Mouse (Mus musculus): ENCODE data around the gene Myo3b. TPM values are rescaled to one million over a fixed set of nuclear protein-coding genes. Genes with fewer than 3 reads are reported as not detected.
"Not testable (repeated sequence)": the region's sequence is repeated elsewhere in the genome, so short reads cannot be mapped to it uniquely, and the experiment has no call there.

Myo3b gene
- polyA plus RNA-seq, 1 experiment from 2014 or later: not detected

GRCm38 (mm10) chr2:70208411-70208810, 169.5 kb downstream of the Myo3b start:
- ATAC-seq (ENCODE audit: low read depth) (no peak), DNase-seq (no peak)
- Histone ChIP-seq H3K9ac (no peak overlapping the region), H3K9me3 (replicated peaks) (0 out of 2 replicates have a peak, but pooled peaks cover 6% of the 10 kb centered on the region), H3K27ac (no peak overlapping the region), H3K4me2 (no peak overlapping the region), H3K36me3 (no peaks in the 10 kb centered on the region), H3K27me3 (no peaks in the 10 kb centered on the region), H3K4me1 (replicated peaks) (no peaks in the 10 kb centered on the region), H3K4me3 (replicated peaks) (no peak overlapping the region)
- 72% methylated on average over 1 of the region's 1 CpGs for WGBS (ENCODE audit: insufficient replicate concordance)

GRCm38 (mm10) chr2:70209790-70210189, 170.9 kb downstream of the Myo3b start:
- Histone ChIP-seq H3K4me2 (no peak overlapping the region), H3K4me3 (replicated peaks) (no peak overlapping the region), H3K36me3 (no peaks in the 10 kb centered on the region), H3K27ac (no peak overlapping the region), H3K9me3 (replicated peaks) (0 out of 2 replicates have a peak, but pooled peaks cover 6% of the 10 kb centered on the region), H3K9ac (no peak overlapping the region), H3K4me1 (replicated peaks) (no peaks in the 10 kb centered on the region), H3K27me3 (no peaks in the 10 kb centered on the region)
- 52% methylated on average over 3 of the region's 3 CpGs for WGBS (ENCODE audit: insufficient replicate concordance)
- DNase-seq (no peak), ATAC-seq (ENCODE audit: low read depth) (no peak)

GRCm38 (mm10) chr2:70210427-70211332, 171.8 kb downstream of the Myo3b start:
- Histone ChIP-seq H3K4me2 (no peak overlapping the region), H3K9me3 (replicated peaks) (0 out of 2 replicates have a peak, but pooled peaks cover 6% of the 10 kb centered on the region), H3K4me3 (replicated peaks) (no peak overlapping the region), H3K36me3 (no peaks in the 10 kb centered on the region), H3K9ac (no peak overlapping the region), H3K27ac (no peak overlapping the region), H3K27me3 (no peaks in the 10 kb centered on the region), H3K4me1 (replicated peaks) (no peaks in the 10 kb centered on the region)
- 76% methylated on average over 22 of the region's 22 CpGs for WGBS (ENCODE audit: insufficient replicate concordance)
- DNase-seq (no peak), ATAC-seq (ENCODE audit: low read depth) (no peak)

- no peak overlapping the region for H3K27ac ChIP-seq
- no peak for DNase-seq
- H3K36me3 ChIP-seq: no peaks in the 10 kb centered on the region
- no peak overlapping the region for H3K4me3 ChIP-seq (replicated peaks)
- H3K9me3 ChIP-seq (replicated peaks): 0 out of 2 replicates have a peak, but pooled peaks cover 6% of the 10 kb centered on the region
- no peak overlapping the region for H3K9ac ChIP-seq
- WGBS (ENCODE audit: insufficient replicate concordance): 60% methylated on average over 8 of the region's 8 CpGs
- no peaks in the 10 kb centered on the region for H3K27me3 ChIP-seq
- no peaks in the 10 kb centered on the region for H3K4me1 ChIP-seq (replicated peaks)
- no peak for ATAC-seq (ENCODE audit: low read depth)
- no peak overlapping the region for H3K4me2 ChIP-seq
Observed at GRCm38 (mm10) chr2:70214401-70214800, 175.5 kb downstream of the Myo3b start.

GRCm38 (mm10) chr2:70217800-70218199, 178.9 kb downstream of the Myo3b start:
- DNase-seq (no peak), ATAC-seq (ENCODE audit: low read depth) (no peak)
- no peaks in the 10 kb centered on the region for H3K9me3 ChIP-seq (replicated peaks)
- H3K27ac ChIP-seq: no peak overlapping the region
- H3K9ac ChIP-seq: no peak overlapping the region
- WGBS (ENCODE audit: insufficient replicate concordance): 51% methylated on average over 3 of the region's 3 CpGs
- H3K4me1 ChIP-seq (replicated peaks): no peaks in the 10 kb centered on the region
- H3K36me3 ChIP-seq: no peaks in the 10 kb centered on the region
- peaks cover 6% of the 10 kb centered on the region; the same call in 1 of the 2 replicates for H3K27me3 ChIP-seq
- no peak overlapping the region for H3K4me3 ChIP-seq (replicated peaks)
- no peak overlapping the region for H3K4me2 ChIP-seq

GRCm38 (mm10) chr2:70218469-70218868, 179.5 kb downstream of the Myo3b start:
- DNase-seq: no peak
- Histone ChIP-seq H3K4me3 (replicated peaks) (no peak overlapping the region), H3K27me3 (peaks cover 6% of the 10 kb centered on the region; the same call in 1 of the 2 replicates), H3K27ac (no peak overlapping the region), H3K9ac (no peak overlapping the region), H3K4me1 (replicated peaks) (no peaks in the 10 kb centered on the region), H3K36me3 (no peaks in the 10 kb centered on the region), H3K4me2 (no peak overlapping the region), H3K9me3 (replicated peaks) (no peaks in the 10 kb centered on the region)
- WGBS (ENCODE audit: insufficient replicate concordance): 60% methylated on average over 8 of the region's 8 CpGs
- ATAC-seq (ENCODE audit: low read depth): no peak

- DNase-seq: no peak
- Histone ChIP-seq H3K4me1 (replicated peaks) (no peaks in the 10 kb centered on the region), H3K36me3 (no peaks in the 10 kb centered on the region), H3K9me3 (replicated peaks) (no peaks in the 10 kb centered on the region), H3K4me3 (replicated peaks) (no peak overlapping the region), H3K27me3 (peaks cover 6% of the 10 kb centered on the region; the same call in 1 of the 2 replicates), H3K9ac (no peak overlapping the region), H3K4me2 (no peak overlapping the region), H3K27ac (no peak overlapping the region)
- no peak for ATAC-seq (ENCODE audit: low read depth)
- 11% methylated on average over 3 of the region's 3 CpGs for WGBS (ENCODE audit: insufficient replicate concordance)
Observed at GRCm38 (mm10) chr2:70226679-70227078, 187.8 kb downstream of the Myo3b start.

- ATAC-seq (ENCODE audit: low read depth); H3K27me3 ChIP-seq; H3K4me3 ChIP-seq (replicated peaks); H3K36me3 ChIP-seq; H3K27ac ChIP-seq; H3K4me1 ChIP-seq (replicated peaks); H3K9me3 ChIP-seq (replicated peaks); DNase-seq; H3K9ac ChIP-seq; H3K4me2 ChIP-seq: not testable (repeated sequence)
- 46% methylated on average over 4 of the region's 4 CpGs for WGBS (ENCODE audit: insufficient replicate concordance)
Observed at GRCm38 (mm10) chr2:70234450-70234849, 195.5 kb downstream of the Myo3b start.

- DNase-seq (no peak), ATAC-seq (ENCODE audit: low read depth) (no peak)
- no peaks in the 10 kb centered on the region for H3K9me3 ChIP-seq (replicated peaks)
Observed at GRCm38 (mm10) chr2:70245981-70246380, 207.1 kb downstream of the Myo3b start.

GRCm38 (mm10) chr2:70248616-70249015, 209.7 kb downstream of the Myo3b start:
- Histone ChIP-seq H3K36me3 (no peaks in the 10 kb centered on the region), H3K4me2 (no peak overlapping the region), H3K27me3 (no peaks in the 10 kb centered on the region), H3K4me1 (replicated peaks) (no peaks in the 10 kb centered on the region), H3K9me3 (replicated peaks) (no peaks in the 10 kb centered on the region), H3K9ac (no peak overlapping the region), H3K27ac (no peak overlapping the region), H3K4me3 (replicated peaks) (no peak overlapping the region)
- DNase-seq: no peak
- ATAC-seq (ENCODE audit: low read depth): no peak
- 64% methylated on average over 7 of the region's 7 CpGs for WGBS (ENCODE audit: insufficient replicate concordance)

More at GRCm38 (mm10) chr2:70245981-70246380, 207.1 kb downstream of the Myo3b start:
- H3K4me1 ChIP-seq (replicated peaks): no peaks in the 10 kb centered on the region
- no peak overlapping the region for H3K4me2 ChIP-seq
- H3K9ac ChIP-seq: no peak overlapping the region
- no peak overlapping the region for H3K27ac ChIP-seq
- 59% methylated on average over 4 of the region's 4 CpGs for WGBS (ENCODE audit: insufficient replicate concordance)
- H3K36me3 ChIP-seq: no peaks in the 10 kb centered on the region
- H3K4me3 ChIP-seq (replicated peaks): no peak overlapping the region
- H3K27me3 ChIP-seq: no peaks in the 10 kb centered on the region

- Histone ChIP-seq H3K27me3 (no peaks in the 10 kb centered on the region), H3K36me3 (no peaks in the 10 kb centered on the region), H3K27ac (no peak overlapping the region), H3K4me2 (no peak overlapping the region), H3K9me3 (replicated peaks) (no peaks in the 10 kb centered on the region), H3K4me1 (replicated peaks) (no peaks in the 10 kb centered on the region), H3K4me3 (replicated peaks) (no peak overlapping the region), H3K9ac (no peak overlapping the region)
- no peak for DNase-seq
- no peak for ATAC-seq (ENCODE audit: low read depth)
- 53% methylated on average over 4 of the region's 4 CpGs for WGBS (ENCODE audit: insufficient replicate concordance)
Observed at GRCm38 (mm10) chr2:70249872-70250271, 210.9 kb downstream of the Myo3b start.

- no peak for DNase-seq
- H3K36me3 ChIP-seq: no peaks in the 10 kb centered on the region
- H3K27ac ChIP-seq: no peak overlapping the region
- H3K9me3 ChIP-seq (replicated peaks): no peaks in the 10 kb centered on the region
- ATAC-seq (ENCODE audit: low read depth): no peak
- no peaks in the 10 kb centered on the region for H3K27me3 ChIP-seq
- H3K4me2 ChIP-seq: no peak overlapping the region
- WGBS (ENCODE audit: insufficient replicate concordance): 68% methylated on average over 10 of the region's 10 CpGs
- H3K9ac ChIP-seq: no peak overlapping the region
- no peak overlapping the region for H3K4me3 ChIP-seq (replicated peaks)
- no peaks in the 10 kb centered on the region for H3K4me1 ChIP-seq (replicated peaks)
Observed at GRCm38 (mm10) chr2:70251256-70251655, 212.3 kb downstream of the Myo3b start.

Data from liver, embryonic 13.5 days (tissue).